Mouse (Mus musculus) urinary bladder, adult 18-20 months (tissue): ENCODE results near the gene Capzb.

Experiments used
- DNase-seq, 2 experiments: peaks; one replicate each; pipeline ENCODE4 v3.0.0; 2022; ENCODE audit warnings: low spot score in 2 of 2, mixed read lengths in 2 of 2

The Capzb gene

DNA sequence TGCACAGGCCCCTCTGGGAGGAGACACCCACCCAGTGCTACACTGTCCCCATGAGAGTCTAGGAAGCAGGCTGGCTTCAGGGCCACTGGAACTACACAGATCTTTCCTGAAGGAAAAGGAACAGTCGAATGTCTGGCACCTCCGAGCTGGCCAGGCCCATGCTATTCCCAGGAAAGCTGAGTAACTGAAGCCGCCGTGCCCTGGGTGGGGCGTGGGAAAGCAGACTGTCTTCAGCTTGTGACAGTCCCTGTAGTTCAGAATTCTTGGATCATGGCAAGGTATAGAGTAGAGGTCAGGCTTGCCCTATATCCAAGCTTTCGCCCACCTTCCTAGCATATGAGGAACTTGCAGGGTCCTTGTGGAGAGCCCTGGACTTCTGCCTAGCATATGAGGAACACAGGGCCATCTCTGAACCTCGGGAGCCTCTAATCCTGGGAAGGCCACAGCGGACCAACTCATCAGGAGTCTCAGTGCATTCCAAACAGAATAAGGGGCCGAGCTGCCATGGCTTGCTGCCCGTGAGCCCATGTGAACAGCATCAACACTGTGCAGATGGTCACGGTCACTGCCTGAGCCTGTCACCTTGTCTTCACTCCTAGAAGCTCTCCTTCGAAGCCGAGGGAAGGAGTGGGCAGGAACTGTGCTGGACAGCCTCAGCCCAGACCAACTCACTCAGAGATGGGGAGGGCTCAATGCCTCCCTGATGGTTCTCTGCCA is 73.2 kb downstream of the Capzb start:
- no peak for DNase-seq

DNA sequence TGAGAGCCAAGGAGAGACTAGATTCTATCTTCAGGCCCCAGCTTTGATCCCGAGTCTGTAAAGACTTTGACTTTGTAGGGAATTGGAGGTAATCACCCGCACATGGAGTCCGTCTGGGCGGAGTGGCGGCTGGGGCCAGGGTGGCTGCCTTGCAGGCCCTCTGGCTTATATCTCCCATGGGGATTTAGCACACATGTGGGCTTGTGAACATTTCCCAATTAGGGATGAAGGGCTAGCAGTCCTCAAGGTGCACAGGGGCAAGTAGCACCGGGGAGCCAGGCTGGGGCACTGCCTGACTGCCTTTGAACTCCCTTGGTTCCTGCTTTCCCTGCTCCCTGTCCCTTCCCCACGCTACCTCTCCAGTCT is 73.8 kb downstream of the Capzb start:
- no peak for DNase-seq

- no peak for DNase-seq
These were observed 74.6 kb downstream of the Capzb start for GRCm38 (mm10) chr4:139267335-139267734.

DNA sequence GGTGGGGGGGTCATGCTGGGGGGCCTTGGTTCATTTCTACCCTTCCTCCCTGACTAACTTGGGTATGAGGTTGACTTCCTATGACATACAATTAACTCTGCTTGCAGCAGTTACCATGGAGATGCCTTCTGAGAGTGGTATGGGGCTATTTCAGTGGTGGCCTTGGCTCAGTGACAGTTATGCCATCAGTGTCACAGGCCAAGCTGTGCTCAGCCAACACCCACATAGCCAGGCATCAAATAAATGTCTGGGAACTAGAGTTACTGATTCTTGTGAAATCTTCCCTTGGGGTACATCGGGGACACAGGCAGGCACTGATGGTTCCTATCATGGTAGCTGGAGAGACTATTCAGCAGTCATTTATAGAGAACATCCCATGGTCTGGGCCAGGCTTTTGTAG is 75.5 kb downstream of the Capzb start:
- no peak for DNase-seq

DNA sequence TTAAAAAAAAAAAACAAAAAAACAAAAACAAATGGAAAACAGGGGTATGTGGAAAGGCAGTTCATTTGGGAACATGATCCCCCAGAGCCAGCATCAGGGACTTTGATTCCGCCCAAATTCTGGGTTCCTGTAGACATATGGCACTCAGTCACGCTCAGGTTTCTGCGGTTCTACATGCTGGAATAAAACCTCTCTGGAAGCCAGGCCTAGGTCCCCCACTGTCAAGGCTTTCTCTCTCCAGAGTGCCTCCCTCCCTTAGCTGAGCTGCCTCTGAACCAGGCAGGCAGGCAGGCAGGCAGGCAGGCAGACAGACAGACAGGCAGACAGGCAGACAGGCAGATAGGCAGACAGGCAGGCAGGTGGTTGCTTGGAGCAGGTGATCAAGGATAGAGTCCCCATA is 77.5 kb downstream of the Capzb start:
- no peak for DNase-seq

GRCm38 (mm10) chr4:139271562-139271961 is 78.9 kb downstream of the Capzb start:
- DNase-seq = no peak

DNA sequence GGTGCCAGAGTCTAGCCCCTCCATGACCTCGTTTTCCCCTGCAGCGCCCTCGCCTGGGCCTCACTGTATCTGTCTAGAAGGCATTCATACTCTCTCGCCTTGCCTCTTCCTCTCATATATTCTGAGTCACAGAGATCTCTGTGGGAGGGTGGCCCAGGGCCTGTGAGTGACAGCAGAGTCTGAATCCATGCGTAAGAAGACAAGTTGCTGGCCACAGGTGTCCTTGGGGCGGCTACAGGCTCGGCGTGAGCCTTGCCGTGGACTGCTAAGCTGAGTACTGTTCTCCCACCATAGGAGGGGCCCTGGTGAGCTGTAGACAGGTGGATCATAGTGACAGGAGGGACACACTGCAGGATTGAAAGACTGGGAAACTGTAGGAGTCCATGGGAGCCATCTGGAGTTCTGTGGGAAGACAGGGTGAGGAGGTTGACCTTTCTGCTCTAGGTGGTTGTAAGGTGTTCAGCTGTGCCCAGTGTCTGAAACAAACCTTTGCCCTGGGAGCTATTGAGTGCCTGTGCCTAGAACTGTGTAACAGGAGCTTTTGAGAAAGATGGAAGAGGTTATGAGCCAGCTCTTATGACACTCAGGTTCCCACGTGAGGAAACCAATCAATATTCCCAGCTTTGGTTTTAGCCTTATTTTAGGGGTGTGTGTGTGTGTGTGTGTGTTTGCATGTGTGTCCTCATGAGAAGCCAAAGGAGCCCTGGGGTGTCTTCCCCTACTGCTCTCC is 80.4 kb downstream of the Capzb start:
- no peak for DNase-seq

GRCm38 (mm10) chr4:139274573-139274972 is 81.9 kb downstream of the Capzb start:
- DNase-seq = no peak

GRCm38 (mm10) chr4:139276411-139276810 is 83.7 kb downstream of the Capzb start:
- DNase-seq = no peak

GRCm38 (mm10) chr4:139280530-139280929 is 87.8 kb downstream of the Capzb start:
- DNase-seq = no peak

DNA sequence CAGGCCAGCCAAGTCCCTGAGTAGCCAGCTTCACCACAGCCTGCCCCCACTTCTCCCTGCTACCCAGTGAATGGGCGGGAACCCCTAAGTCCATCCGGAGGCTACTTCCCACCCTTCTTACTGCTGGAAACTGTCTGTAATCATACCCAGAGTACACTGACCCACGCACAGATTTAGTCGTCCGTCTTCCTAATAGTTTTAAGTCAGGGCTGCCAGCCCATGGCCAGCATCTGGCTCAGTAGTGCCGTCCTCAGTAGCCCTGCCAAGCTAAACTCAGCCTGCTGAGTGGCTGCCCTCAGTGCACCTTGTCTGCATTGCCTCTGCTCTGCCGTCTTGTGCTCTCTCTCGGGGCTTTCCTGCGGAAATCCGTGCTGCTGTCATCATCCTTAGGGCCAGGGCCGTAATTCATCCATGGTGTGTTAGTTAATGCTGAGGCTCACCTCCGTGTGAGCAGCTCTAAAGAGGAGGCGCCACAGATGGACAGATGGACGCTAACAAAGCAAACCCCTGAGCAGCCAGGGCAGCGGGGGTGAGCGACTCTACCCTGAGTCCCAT is 89.2 kb downstream of the Capzb start:
- no peak for DNase-seq

- no peak for DNase-seq
These were observed 90.3 kb downstream of the Capzb start for GRCm38 (mm10) chr4:139282955-139283417.

DNA sequence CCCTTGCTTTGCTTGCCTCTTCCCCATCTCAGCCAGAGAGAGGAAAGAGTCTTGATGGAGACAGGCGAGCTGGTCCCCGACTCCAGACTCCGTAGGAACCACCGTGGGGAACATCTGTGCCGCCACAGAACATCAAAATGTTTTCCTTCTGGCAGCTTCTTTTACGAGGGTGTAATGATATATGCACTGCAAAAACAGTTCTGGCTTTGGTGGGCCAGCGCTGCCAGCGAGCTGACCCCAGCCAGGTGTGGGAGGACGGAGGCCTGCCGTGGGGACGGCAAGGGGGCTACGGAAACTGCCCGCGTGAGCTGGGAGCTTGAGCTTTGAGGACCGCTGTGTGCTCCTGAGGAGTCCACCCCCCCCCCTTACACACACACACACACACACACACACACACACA is 92.2 kb downstream of the Capzb start:
- no peak for DNase-seq

- no peak for DNase-seq
These were observed 93.5 kb downstream of the Capzb start for GRCm38 (mm10) chr4:139286234-139286633.

GRCm38 (mm10) chr4:139287122-139287863 is 94.6 kb downstream of the Capzb start:
- DNase-seq = peak; percentile 82 to 88

- no peak for DNase-seq
These were observed 96.3 kb downstream of the Capzb start for GRCm38 (mm10) chr4:139289017-139289416.

- no peak for DNase-seq
These were observed 98.4 kb downstream of the Capzb start for GRCm38 (mm10) chr4:139291099-139291498.

DNA sequence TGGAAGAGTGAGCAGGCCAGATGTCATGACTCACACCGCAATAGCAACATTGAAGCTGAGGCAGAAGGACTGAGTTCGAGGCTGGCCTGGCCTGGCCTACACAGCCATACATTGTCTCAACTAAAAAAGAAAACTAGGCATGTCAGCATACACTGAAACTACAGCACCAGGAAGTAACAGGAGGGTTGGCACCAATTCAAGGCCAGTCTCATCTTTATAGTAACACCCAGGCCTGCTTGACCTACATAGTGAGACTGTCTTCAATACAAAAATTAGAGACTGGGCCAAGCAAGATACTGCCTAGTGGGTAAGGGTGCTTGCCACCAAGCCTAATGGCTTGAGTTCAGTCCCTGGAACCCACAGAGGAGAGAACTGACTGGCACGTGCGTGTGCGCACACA is 99.3 kb downstream of the Capzb start:
- no peak for DNase-seq

GRCm38 (mm10) chr4:139297566-139297965 is 104.9 kb downstream of the Capzb start:
- DNase-seq = no peak

GRCm38 (mm10) chr4:139298671-139299366 is 106.1 kb downstream of the Capzb start:
- no peak for DNase-seq

- no peak for DNase-seq
These were observed 109.1 kb downstream of the Capzb start for GRCm38 (mm10) chr4:139301780-139302179.

DNA sequence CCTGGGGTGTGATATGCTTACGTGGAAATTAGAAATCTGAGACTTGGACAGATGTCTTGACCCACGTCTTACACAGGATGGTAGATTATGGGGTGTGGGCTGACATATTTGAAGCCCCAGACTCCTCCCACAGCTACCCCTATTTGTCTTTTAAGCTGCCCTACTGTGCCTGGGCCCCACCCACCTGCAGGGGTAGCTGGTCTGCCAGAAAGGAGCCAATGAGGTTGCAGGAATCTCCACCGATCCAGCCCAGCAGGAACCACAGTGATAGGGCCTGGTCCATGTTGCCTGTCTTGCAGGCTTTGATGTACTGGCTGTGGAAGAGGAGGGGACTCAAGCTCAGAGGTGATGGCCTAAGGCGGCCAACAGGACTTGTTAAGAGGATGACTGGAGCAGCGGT is 109.5 kb downstream of the Capzb start:
- no peak for DNase-seq
